Mouse (Mus musculus): ENCODE measurements around the gene Tspan33.
A peak's percentile ranks its signal among the peaks of the same experiment; 100 is the strongest.

Gene Tspan33

GRCm38 (mm10) chr6:29699085-29699745 is 5.2 kb downstream of the Tspan33 start:
- no peak for DNase-seq

GRCm38 (mm10) chr6:29701051-29701450 is 7.0 kb downstream of the Tspan33 start:
- DNase-seq = no peak

- no peak for DNase-seq
These were observed 8.1 kb downstream of the Tspan33 start for GRCm38 (mm10) chr6:29702126-29702525.

- no peak for DNase-seq
These were observed 10.1 kb downstream of the Tspan33 start for GRCm38 (mm10) chr6:29704143-29704542.

- peak; percentile 76 for DNase-seq
These were observed 13.9 kb downstream of the Tspan33 start for GRCm38 (mm10) chr6:29707902-29708301.

GRCm38 (mm10) chr6:29711318-29711717 is 17.3 kb downstream of the Tspan33 start:
- no peak for DNase-seq

- DNase-seq = peak; percentile 85
These were observed 18.1 kb downstream of the Tspan33 start for GRCm38 (mm10) chr6:29712011-29712584.

- no peak for DNase-seq
These were observed 22.8 kb downstream of the Tspan33 start for GRCm38 (mm10) chr6:29716624-29717365.

GRCm38 (mm10) chr6:29717541-29717940 is 23.5 kb downstream of the Tspan33 start:
- DNase-seq = no peak

GRCm38 (mm10) chr6:29717952-29718521 is 24.0 kb downstream of the Tspan33 start:
- peak; percentile 59 for DNase-seq

GRCm38 (mm10) chr6:29718894-29719329 is 24.9 kb downstream of the Tspan33 start:
- peak; percentile 79 for DNase-seq

- DNase-seq = no peak
These were observed 27.9 kb downstream of the Tspan33 start for GRCm38 (mm10) chr6:29721890-29722289.

GRCm38 (mm10) chr6:29726576-29727200 is 32.7 kb downstream of the Tspan33 start:
- no peak for DNase-seq

- DNase-seq = no peak
These were observed 34.0 kb downstream of the Tspan33 start for GRCm38 (mm10) chr6:29728035-29728434.

- no peak for DNase-seq
These were observed 35.5 kb downstream of the Tspan33 start for GRCm38 (mm10) chr6:29729491-29729890.

- DNase-seq = peak; percentile 93
These were observed 41.3 kb downstream of the Tspan33 start, which contains the start of gene Smo for GRCm38 (mm10) chr6:29735336-29735688. Gene Smo (plus strand): TSS chr6:29735503.

- peak; percentile 77 for DNase-seq
These were observed 41.8 kb downstream of the Tspan33 start for GRCm38 (mm10) chr6:29735689-29736451.

- no peak for DNase-seq
These were observed 42.8 kb downstream of the Tspan33 start for GRCm38 (mm10) chr6:29736610-29737458.

GRCm38 (mm10) chr6:29751466-29752152 is 57.6 kb downstream of the Tspan33 start:
- no peak for DNase-seq

- DNase-seq = no peak
These were observed 59.3 kb downstream of the Tspan33 start for GRCm38 (mm10) chr6:29753336-29753735.

GRCm38 (mm10) chr6:29756001-29756400 is 62.0 kb downstream of the Tspan33 start:
- no peak for DNase-seq

Data from retina, postnatal 1 day (tissue).